Mouse (Mus musculus) yolk sac, embryonic 10.5 days (tissue): ENCODE results near the gene C1s2.
A peak's percentile ranks its signal among the peaks of the same experiment; 100 is the strongest.
"Not testable (repeated sequence)": the region's sequence is repeated elsewhere in the genome, so short reads cannot be mapped to it uniquely, and the experiment has no call there.

Experiments
- DNase-seq: peaks from one replicate; pipeline ENCODE4 v3.0.0-alpha.2; 2017; ENCODE audit warnings: low spot score

C1s2 gene

DNA sequence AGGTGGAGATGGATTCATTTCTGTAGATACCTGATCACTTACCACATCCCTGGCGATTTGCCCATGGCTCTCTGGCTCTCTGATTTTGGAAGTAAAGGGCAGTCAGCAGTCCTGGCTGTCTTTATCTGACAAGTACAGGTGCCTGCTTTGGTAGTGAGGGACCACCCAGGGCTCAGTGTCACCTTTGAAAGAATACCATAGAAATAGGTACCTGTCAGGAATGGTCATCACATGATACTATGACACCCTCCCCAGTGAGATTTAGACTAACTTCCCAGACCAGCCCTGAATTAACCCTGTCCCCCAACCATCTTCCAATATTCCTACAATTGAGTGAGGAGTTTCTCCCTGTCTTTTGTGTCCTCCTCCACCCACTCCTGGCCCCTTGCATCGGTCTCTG, at the start of gene C1s2:
TSS of gene C1s2 (minus strand) at position 101 of the 400 bp plus-strand sequence.
- not testable (repeated sequence) for DNase-seq

DNA sequence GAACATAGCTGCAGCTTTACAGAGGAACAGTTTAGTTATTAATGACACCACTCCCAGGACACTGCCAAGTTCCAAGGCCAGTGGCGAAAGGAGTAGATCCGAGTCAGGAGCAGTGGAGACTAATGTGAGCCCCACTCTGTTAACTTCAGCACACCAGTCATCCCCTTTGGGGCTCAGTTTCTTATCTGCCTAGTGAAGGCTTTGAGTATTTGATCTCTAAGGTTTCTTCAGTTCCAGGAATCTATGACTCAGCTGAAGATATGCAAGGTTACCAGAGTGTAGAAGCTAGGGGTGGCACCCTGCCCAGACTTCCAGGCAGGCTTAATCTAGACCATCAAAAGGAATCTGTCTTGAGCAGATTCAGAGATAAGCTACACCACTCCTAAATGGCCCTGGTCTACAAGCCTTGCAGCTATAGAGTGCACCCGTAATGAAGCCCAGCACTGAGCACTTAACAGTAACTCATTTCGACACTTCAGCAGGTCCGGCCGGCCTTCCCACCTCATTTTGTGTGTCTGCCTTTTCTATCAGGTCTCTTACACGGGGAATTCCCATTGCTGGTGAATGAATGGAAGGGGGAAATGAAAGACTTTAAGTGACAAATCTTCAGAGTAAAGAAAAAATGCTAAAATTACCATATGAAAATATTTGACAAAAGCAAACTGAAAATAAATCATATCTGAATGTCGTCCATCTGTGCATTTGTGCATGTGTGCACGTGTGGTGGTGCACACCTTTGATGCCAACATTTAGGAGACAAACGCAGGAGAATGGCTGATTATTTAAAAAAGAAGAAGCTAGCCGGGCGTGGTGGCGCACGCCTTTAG, 47.9 kb upstream of the C1s2 start:
- DNase-seq: peak; percentile 76

GRCm38 (mm10) chr6:124682291-124682690, 46.4 kb upstream of the C1s2 start:
- not testable (repeated sequence) for DNase-seq

GRCm38 (mm10) chr6:124679486-124679885, 43.6 kb upstream of the C1s2 start:
- no peak for DNase-seq

DNA sequence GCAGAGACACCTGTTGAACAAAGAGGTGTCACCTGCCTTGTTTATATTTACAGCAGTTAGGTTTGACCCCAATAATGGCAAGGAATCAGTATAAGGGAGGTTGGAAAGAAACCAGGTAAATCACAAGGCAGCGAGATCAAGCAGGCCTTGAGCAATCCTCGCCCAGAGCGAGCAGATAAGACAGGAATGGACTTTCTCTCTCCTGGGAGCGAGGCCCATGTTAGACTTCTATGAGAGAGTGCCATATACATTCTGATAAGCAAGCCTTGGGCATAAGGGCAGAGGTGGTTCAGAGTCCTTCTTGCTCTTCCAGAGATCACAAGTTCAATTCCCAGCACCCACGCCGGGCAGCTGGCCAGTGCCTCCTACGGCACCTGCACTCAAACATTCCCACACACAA, 42.9 kb upstream of the C1s2 start:
- DNase-seq: peak; percentile 65

GRCm38 (mm10) chr6:124676171-124676570, 40.3 kb upstream of the C1s2 start:
- DNase-seq: no peak

DNA sequence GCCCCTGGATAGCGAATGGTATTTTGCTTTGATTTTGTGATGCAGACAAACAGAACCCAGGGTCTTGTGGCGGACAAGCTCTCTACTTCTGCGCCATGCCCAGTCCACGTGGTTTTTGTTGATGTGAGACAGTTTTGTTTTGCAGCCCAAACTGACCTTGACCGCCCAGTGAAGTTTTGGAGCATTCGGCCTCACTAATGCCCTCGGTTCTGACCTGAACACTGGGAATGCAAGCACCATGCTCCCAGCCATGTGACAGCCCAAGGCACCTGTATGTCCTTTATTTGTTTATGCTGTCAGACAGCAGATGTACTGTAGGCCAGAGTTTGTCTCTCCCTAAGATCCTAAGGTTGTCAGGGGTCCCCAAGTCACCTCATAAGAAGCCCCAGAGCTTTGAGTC, 38.7 kb upstream of the C1s2 start:
- DNase-seq: no peak

DNA sequence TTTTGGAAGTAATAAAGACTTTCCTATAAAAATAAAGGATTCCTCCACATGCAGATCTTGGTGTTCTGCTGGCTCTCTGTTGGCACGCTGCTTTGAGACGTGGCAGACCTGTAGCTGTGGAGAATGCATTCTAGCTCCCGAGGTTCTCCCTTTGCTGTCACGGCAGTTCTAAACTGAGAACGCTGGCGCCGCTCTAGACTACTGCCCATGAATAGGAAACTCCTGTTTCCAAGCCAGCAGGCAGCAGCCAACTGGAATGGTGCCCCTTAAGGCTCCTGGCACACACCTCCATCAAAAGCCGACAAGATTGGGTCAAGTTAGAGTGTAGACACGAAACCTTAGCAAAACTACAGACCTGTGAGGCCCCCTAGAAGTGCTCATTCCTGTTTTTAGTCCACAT, 37.7 kb upstream of the C1s2 start:
- DNase-seq: no peak

GRCm38 (mm10) chr6:124672100-124672499, 36.2 kb upstream of the C1s2 start:
- no peak for DNase-seq

DNA sequence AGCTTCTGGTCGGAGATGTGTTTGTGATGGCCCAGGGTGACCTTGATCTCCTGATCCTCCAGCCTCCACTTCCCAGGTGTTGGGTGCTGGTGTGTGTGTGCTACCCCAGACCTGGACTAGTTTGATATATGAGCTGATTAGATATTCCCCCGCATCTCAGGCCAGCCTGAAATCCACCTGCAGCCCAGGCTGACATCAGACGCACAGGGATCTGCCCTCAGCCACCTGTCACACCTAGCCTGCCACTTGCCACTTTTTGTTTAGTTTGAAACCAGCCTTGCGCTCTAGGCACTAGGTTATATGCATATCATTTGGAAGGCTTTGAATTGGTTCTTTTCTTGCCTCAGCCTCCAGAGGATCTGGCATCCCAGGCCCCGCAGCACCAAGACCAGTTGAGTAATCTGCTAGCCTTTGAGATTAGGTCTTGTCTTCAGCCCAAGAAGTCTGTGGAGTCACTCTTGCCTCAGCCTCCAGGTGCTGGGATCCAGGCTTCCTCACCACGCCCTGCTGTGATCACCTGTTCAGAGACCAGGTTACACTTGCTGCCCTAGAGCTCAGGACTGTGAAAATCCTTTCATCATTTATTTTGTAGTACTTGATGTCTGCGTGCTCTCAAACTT, 34.5 kb upstream of the C1s2 start:
- DNase-seq: no peak

DNA sequence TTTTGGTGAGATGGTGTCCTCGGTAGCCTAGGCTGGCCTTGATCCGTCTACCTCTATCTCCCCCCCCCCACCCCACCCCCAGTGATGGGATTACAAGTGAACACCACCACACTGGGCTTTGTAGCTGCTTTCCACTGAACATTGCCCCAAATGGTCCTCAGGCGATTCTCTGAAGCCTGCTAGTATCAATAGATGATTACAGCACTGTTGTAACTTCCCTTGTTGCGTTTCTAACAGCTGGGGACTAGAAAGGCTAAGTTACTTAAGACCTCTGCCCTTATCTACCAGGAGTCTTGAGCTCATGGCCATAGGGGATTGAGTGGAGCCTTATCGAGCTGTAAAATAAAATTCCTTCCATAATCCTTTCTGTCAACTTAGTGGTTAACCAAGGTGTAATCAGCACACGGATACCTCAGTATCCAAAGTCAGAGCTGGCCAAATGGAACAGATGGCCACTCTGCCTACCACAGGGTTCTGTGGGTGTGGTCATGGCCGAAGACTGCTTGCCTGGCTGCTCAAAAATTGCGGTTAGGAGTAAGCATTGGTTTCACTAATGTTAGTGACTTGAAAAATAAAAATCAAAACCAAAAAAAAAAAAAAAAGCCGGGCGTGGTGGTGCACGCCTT, 33.5 kb upstream of the C1s2 start:
- DNase-seq: no peak

GRCm38 (mm10) chr6:124665011-124665410, 29.1 kb upstream of the C1s2 start:
- no peak for DNase-seq

GRCm38 (mm10) chr6:124664256-124664655, 28.4 kb upstream of the C1s2 start:
- DNase-seq: no peak

DNA sequence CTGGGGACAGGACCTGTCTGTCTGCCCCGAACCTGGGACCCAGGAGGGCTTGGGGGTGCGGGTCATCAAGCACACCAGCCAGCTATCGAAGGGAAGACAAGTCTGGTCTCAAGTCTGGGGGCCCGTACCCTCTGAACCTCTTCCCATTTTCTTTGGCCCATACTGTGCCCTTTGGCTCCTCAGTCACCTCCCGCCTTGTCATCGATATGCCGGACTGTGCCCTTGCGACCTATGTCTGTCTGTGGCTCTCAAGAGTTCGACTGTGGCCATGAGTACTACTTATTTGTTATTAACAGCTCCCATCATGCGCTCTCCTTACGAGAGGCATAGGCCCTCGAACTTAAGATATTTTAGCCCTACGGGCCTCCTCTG, 27.5 kb upstream of the C1s2 start:
- no peak for DNase-seq

DNA sequence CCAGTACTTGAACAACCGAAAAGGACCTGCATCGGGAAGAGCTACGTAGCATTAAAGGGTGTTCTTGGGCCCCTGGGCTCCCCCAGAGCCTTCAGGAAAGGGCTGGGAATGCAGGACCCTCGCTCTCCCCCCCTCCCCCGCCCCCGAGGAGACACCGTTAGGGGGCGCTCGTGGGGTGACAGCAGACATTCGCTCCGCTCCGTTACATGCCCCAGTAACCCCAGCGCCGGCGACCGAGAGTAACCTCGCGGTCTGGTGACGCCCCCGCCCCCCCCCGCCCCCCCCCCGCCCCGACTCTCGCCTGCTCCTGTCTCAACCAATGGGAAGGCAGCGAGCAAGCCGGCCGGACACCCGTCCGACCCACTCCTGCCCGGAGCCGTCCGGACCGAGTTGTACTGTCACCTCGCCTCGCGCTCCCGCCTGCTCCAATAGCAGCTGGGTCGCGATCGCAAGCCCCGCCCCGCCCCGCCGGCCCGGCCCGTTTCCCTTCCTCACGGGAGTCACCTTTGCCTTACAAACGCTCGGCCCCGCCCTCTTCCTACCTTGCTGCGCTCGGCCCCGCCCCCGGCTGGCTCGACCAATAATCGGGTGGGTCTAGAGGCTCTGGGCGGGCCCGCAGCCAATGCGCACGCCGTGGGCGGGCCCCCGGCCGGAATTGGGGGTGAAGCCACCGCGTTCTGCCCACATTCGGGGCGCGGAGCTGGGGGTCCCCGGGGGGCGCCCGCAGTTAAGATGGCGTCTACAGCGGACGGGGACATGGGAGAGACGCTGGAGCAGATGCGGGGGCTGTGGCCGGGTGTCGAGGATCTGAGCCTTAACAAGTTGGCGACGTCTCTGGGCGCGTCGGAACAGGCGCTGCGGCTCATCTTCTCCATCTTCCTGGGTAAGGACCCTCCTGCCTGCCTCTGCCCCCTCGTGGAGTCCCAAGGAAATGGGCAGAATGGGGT, 26.9 kb upstream of the C1s2 start, which contains the start of gene Lpcat3:
TSS of gene Lpcat3 (plus strand) at position 551 of the 947 bp plus-strand sequence.
- peak; percentile 100 for DNase-seq

- no peak for DNase-seq
Measured at GRCm38 (mm10) chr6:124661995-124662394, 26.1 kb upstream of the C1s2 start.

GRCm38 (mm10) chr6:124661156-124661806, 25.4 kb upstream of the C1s2 start:
- no peak for DNase-seq

- no peak for DNase-seq
Measured at GRCm38 (mm10) chr6:124658067-124658466, 22.2 kb upstream of the C1s2 start.

DNA sequence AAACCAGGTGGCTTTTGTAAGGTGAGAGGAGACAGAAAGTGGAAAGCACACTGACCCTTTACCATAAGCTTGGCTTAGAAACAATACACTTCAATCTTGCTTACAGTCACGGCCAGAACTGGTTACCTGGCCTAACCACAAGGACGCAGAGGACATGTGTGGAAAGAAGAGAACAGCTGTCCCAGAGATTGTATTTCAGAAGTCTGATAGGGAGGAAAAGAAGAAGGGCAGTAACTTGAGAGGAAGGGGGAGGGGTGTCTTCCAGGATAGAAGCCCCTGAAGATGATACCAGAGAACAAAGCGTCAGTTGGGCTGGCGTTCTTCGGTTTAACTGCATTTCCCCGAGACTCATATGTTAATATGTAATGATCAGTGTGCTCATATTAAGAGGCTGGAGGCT, 20.0 kb upstream of the C1s2 start:
- no peak for DNase-seq

GRCm38 (mm10) chr6:124646394-124646793, 10.5 kb upstream of the C1s2 start:
- DNase-seq: no peak

DNA sequence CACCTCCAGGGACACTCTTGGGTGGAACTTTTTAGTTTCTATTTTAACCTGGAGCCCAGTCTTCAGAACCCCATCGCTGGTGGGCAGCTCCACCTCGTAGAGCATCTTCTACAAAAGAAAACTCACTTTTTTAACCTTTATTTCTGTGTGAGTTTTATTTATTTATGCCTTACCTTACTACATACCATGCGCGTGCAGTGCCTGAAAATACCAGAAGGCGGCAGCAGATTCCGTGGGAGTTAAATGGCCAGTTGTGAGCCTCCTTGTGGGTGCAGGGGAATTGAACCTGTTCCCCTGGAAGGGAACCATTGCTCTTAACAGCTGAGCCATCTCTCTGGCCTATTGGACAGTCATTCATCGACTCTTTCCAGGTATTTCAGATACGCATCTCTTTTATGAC, 5.1 kb upstream of the C1s2 start:
- DNase-seq: peak; percentile 32
